Mouse (Mus musculus): ENCODE data around the gene Epha2.

DNA sequence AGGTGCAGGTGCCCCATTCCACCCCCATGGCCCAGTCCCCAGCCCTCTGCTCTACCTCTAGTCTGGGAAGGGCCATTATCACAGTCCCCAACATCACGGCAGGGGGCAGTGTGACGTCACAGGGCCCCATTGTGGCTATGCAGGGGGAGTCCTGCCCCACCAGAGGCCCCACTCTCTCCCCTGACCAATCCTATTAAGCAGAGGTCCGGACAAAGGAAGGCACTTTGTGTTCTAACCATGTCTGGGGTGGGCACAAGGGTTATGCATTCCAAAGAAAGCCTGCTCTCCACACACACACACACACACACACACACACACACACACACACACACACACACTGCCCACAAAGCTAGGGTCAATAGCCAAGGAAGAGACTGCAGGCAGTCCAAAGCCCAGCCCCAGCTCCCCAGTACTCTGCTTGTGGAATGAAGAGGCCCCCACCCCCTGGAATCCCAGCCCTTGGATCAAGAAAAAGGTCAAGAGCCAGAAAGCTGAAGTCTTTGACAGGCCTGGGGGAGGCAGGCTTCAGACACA is 34.3 kb downstream of the Epha2 start:
- no peak for TF ChIP-seq CTCF (IDR thresholded peaks at IDR 0.05; ENCODE audit: low read depth)
- no peak for TF ChIP-seq EP300 (IDR thresholded peaks at IDR 0.05; ENCODE audit: low read depth)

Measured in liver, embryonic 14.5 days (tissue).